Mouse (Mus musculus) testis, adult 2 months (tissue): ENCODE results near the gene Capg.

ENCODE experiments used
- CTCF ChIP-seq: fragments of 200-500 bp; IDR thresholded peaks from 2 replicates; pipeline ENCODE4 v1.5.1; 2012; ENCODE audit warnings: low read depth, mild to moderate bottlenecking, inconsistent platforms, low read length, moderate library complexity; ENCODE audit not compliant: control insufficient read depth, insufficient read depth, insufficient replicate concordance
- POLR2A ChIP-seq: fragments of 200-500 bp; IDR thresholded peaks from 2 replicates; pipeline ENCODE4 v1.6.1; 2012; ENCODE audit warnings: low read depth, mild to moderate bottlenecking, inconsistent platforms, low read length, moderate library complexity; ENCODE audit not compliant: control insufficient read depth

DNA sequence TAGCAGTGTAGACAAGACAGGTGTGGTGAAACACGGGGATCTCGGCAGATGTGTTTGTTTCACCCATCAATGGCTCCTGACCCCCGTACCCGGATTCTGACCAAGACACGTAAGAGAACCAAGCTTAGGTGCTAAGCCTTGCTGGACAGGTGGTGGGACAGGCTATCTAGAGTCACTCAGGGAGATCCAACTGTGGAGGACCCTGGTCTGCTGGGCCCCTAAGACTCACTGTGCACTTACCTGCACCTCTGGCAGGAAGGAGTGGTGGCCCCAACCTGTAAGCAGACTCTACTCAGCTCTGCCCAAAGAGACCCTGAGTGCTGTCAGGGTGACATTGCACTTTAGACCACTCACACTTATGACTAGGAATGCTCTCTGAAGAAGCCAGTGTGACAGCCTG, 23.3 kb upstream of the Capg start:
- no peak for TF ChIP-seq POLR2A
- no peak for TF ChIP-seq CTCF
